27 mouse cellular contexts compared by ENCODE assay signal in genomic region chr17:12942459-12943162, GRCm38 (mm10). TPM values are rescaled to one million over a fixed set of nuclear protein-coding genes. Genes with fewer than 3 reads are reported as not detected.
DNase-seq lines count a peak whose midpoint lies in the region; ATAC-seq lines count a peak whose summit lies in the region.
"Had no signal": no experiment of that assay in that cellular context is flagged by ENCODE, and none has a peak within 500 bp of the region (broad histone marks: within the 10 kb centered on the region; RNA-seq: fewer than 3 reads in every experiment).

No protein-coding gene starts in this region.

- no peak overlapping the region for H3K4me3 ChIP-seq in heart, embryonic 10.5 days
- H3K4me3 ChIP-seq in hindbrain, embryonic 16.5 days (ENCODE audit: low read length): no peak overlapping the region
- H3K4me3 ChIP-seq: forebrain, embryonic 10.5 days; forebrain, embryonic 13.5 days; heart, embryonic 13.5 days; hindbrain, embryonic 12.5 days; hindbrain, embryonic 15.5 days had no signal

- H3K4me2 ChIP-seq in hindbrain, embryonic 16.5 days (ENCODE audit: low read length): no peak overlapping the region
- H3K4me2 ChIP-seq: forebrain, embryonic 13.5 days; heart, embryonic 13.5 days; hindbrain, embryonic 12.5 days; hindbrain, embryonic 15.5 days had no signal

- peak; percentile 61 for DNase-seq in heart, embryonic 10.5 days (ENCODE audit: low spot score)
- no peak for DNase-seq in heart, postnatal 36 days
- DNase-seq in CD4-positive helper T cell, adult 2 months (ENCODE audit: low read depth, low spot score): peak; percentile 43
- peak; percentile 14 for DNase-seq in NIH3T3 (ENCODE audit: low read depth)
- no peak for DNase-seq in lung, postnatal 4 days
- no peak for DNase-seq in spleen, postnatal 4 days (ENCODE audit: low spot score in 2 of 2)
- DNase-seq: adrenal gland, adult 8-10 months; adrenal gland, postnatal 25 days; B cell, adult 2 months; cerebellum, adult 11-12 months; cerebellum, adult 8-10 months; cerebellum, postnatal 10 days; cerebellum, postnatal 36 days; gastrocnemius, postnatal 10 days; gastrocnemius, postnatal 36 days; heart, postnatal 14 days had no signal

- ATAC-seq in inflammation-experienced regulatory T-cells, adult 6 months: peak; percentile 73
- ATAC-seq in hindbrain, embryonic 16.5 days: no peak
- ATAC-seq: forebrain, embryonic 13.5 days; forebrain, embryonic 16.5 days; intestine, postnatal 0 days had no signal

- peaks cover 45% of the 10 kb centered on the region for H3K36me3 ChIP-seq in heart, embryonic 10.5 days
- H3K36me3 ChIP-seq in hindbrain, embryonic 16.5 days (ENCODE audit: control insufficient read depth, insufficient read depth, low read length): peaks cover 23% of the 10 kb centered on the region

- H3K27me3 ChIP-seq in heart, embryonic 10.5 days (ENCODE audit: insufficient read depth, poor library complexity, severe bottlenecking): no peaks in the 10 kb centered on the region
- no peaks in the 10 kb centered on the region for H3K27me3 ChIP-seq in hindbrain, embryonic 16.5 days (replicated peaks; ENCODE audit: control insufficient read depth, insufficient read depth, low read length)
- H3K27me3 ChIP-seq: forebrain, embryonic 13.5 days; heart, embryonic 13.5 days; hindbrain, embryonic 12.5 days; hindbrain, embryonic 15.5 days had no signal

- H3K27ac ChIP-seq in heart, embryonic 10.5 days: no peak overlapping the region
- H3K27ac ChIP-seq in hindbrain, embryonic 16.5 days (ENCODE audit: low read depth, low read length): no peak overlapping the region
- H3K27ac ChIP-seq: forebrain, embryonic 10.5 days; forebrain, embryonic 13.5 days; heart, embryonic 13.5 days; hindbrain, embryonic 12.5 days; hindbrain, embryonic 15.5 days had no signal

- 92% methylated on average over 6 of the region's 6 CpGs for WGBS in heart, embryonic 10.5 days
- WGBS in hindbrain, embryonic 16.5 days: 97% methylated on average over 6 of the region's 6 CpGs

- no peaks in the 10 kb centered on the region for H3K9me3 ChIP-seq in heart, embryonic 10.5 days
- H3K9me3 ChIP-seq in hindbrain, embryonic 16.5 days (ENCODE audit: control insufficient read depth, low read length): no peaks in the 10 kb centered on the region
- H3K9me3 ChIP-seq: forebrain, embryonic 10.5 days; forebrain, embryonic 13.5 days; heart, embryonic 13.5 days; hindbrain, embryonic 12.5 days; hindbrain, embryonic 15.5 days had no signal

- intact Hi-C loops in heart, postnatal 36 days (cut with DNase I): no loop called here

- H3K9ac ChIP-seq in hindbrain, embryonic 16.5 days (ENCODE audit: low read depth, low read length): no peak overlapping the region
- H3K9ac ChIP-seq: forebrain, embryonic 13.5 days; heart, embryonic 13.5 days; hindbrain, embryonic 12.5 days; hindbrain, embryonic 15.5 days had no signal

- peaks cover 7% of the 10 kb centered on the region for H3K4me1 ChIP-seq in heart, embryonic 10.5 days
- no peaks in the 10 kb centered on the region for H3K4me1 ChIP-seq in hindbrain, embryonic 16.5 days (ENCODE audit: control insufficient read depth, insufficient read depth, low read depth, low read length)

RNA-seq across cellular contexts. Expression of gene Acat3, which starts 2.2 kb away (rescaled TPM):
- polyA plus RNA-seq in heart, embryonic 10.5 days (2016; fragmentation: Nextera tagmentation; extraction: Ambion mirVana): 0.30 and 0.31 TPM in 2 replicates
- under 1 TPM in 1 of 2 experiments, not detected in 1; 0.17 TPM for total RNA-seq in heart, postnatal 36 days (2021)
- 1 to 10 TPM in 1 of 3 experiments, under 1 TPM in 2; 0.67 to 1.2 (median 0.71) TPM for polyA plus RNA-seq in inflammation-experienced regulatory T-cells, adult 6 months (2017; shearing (Covaris generic))
- polyA plus RNA-seq in hindbrain, embryonic 16.5 days (2015; fragmentation: Nextera tagmentation; extraction: Ambion mirVana): 0.95 and 0.96 TPM in 2 replicates
- total RNA-seq: gastrocnemius, adult 18-20 months; gastrocnemius, postnatal 36 days had no signal

RNA-seq across cellular contexts. Expression of gene Acat2, which starts 17.9 kb away (rescaled TPM):
- polyA plus RNA-seq in heart, embryonic 10.5 days (2016; fragmentation: Nextera tagmentation; extraction: Ambion mirVana): 95.8 and 146 TPM in 2 replicates
- total RNA-seq in heart, postnatal 36 days (2021): 1 to 10 TPM; 5.9 to 8.8 TPM
- 10 to 100 TPM; 43.9 to 61.5 (median 48.0) TPM for polyA plus RNA-seq in inflammation-experienced regulatory T-cells, adult 6 months (2017; shearing (Covaris generic))
- 333 and 335 TPM in 2 replicates for polyA plus RNA-seq in hindbrain, embryonic 16.5 days (2015; fragmentation: Nextera tagmentation; extraction: Ambion mirVana)

RNA-seq across cellular contexts. Expression of gene Mrpl18, which starts 26.5 kb away (rescaled TPM):
- polyA plus RNA-seq in heart, embryonic 10.5 days (2016; fragmentation: Nextera tagmentation; extraction: Ambion mirVana): 203 and 208 TPM in 2 replicates
- 100 to 1,000 TPM; 153 to 159 TPM for total RNA-seq in heart, postnatal 36 days (2021)
- polyA plus RNA-seq in inflammation-experienced regulatory T-cells, adult 6 months (2017; shearing (Covaris generic)): 100 to 1,000 TPM; 192 to 313 (median 193) TPM
- 118 and 123 TPM in 2 replicates for polyA plus RNA-seq in hindbrain, embryonic 16.5 days (2015; fragmentation: Nextera tagmentation; extraction: Ambion mirVana)

RNA-seq across cellular contexts. Expression of gene Tcp1, which starts 27.1 kb away (rescaled TPM):
- 440 and 487 TPM in 2 replicates for polyA plus RNA-seq in heart, embryonic 10.5 days (2016; fragmentation: Nextera tagmentation; extraction: Ambion mirVana)
- 100 to 1,000 TPM; 196 to 207 TPM for total RNA-seq in heart, postnatal 36 days (2021)
- 100 to 1,000 TPM; 221 to 332 (median 236) TPM for polyA plus RNA-seq in inflammation-experienced regulatory T-cells, adult 6 months (2017; shearing (Covaris generic))
- polyA plus RNA-seq in hindbrain, embryonic 16.5 days (2015; fragmentation: Nextera tagmentation; extraction: Ambion mirVana): 341 and 344 TPM in 2 replicates

RNA-seq across cellular contexts. Expression of gene Pnldc1, which starts 32.6 kb away (rescaled TPM):
- polyA plus RNA-seq in heart, embryonic 10.5 days (2016; fragmentation: Nextera tagmentation; extraction: Ambion mirVana): 1.4 and 2.5 TPM in 2 replicates
- under 1 TPM; 0.38 to 0.50 TPM for total RNA-seq in heart, postnatal 36 days (2021)
- 1 to 10 TPM in 1 of 3 experiments, under 1 TPM in 1, not detected in 1; 0.66 to 1.5 TPM for polyA plus RNA-seq in inflammation-experienced regulatory T-cells, adult 6 months (2017; shearing (Covaris generic))
- polyA plus RNA-seq in hindbrain, embryonic 16.5 days (2015; fragmentation: Nextera tagmentation; extraction: Ambion mirVana): 0.78 and 1.7 TPM in 2 replicates
- total RNA-seq: gastrocnemius, postnatal 36 days; hematopoietic stem cell, adult 5-6 weeks had no signal

Comparison
In these comparisons a context has a peak if more than half of its experiments do, and no peak if none do; other contexts are left out.
1. DNase-seq: peak in heart, embryonic 10.5 days (single experiment), CD4-positive helper T cell, adult 2 months (single experiment) and NIH3T3 (single experiment); none in heart, postnatal 36 days (0 of 2), lung, postnatal 4 days (0 of 2) and spleen, postnatal 4 days (0 of 2).